Mouse (Mus musculus): ENCODE measurements around the gene Top3b. TPM values are rescaled to one million over a fixed set of nuclear protein-coding genes. Genes with fewer than 3 reads are reported as not detected.
"Not testable (repeated sequence)": the region's sequence is repeated elsewhere in the genome, so short reads cannot be mapped to it uniquely, and the experiment has no call there.

Gene Top3b
- polyA plus RNA-seq, 1 experiment from 2014 or later: 62.9 TPM

GRCm38 (mm10) chr16:16855541-16855940, 15.0 kb upstream of the Top3b start:
- DNase-seq (ENCODE audit: low spot score) (no peak), ATAC-seq (no peak)
- Histone ChIP-seq H3K4me3 (ENCODE audit: low read depth, low read length) (no peak overlapping the region), H3K9me3 (replicated peaks; ENCODE audit: control insufficient read depth, low read length) (no peaks in the 10 kb centered on the region), H3K4me2 (ENCODE audit: low read length) (no peak overlapping the region), H3K27ac (ENCODE audit: low read depth, low read length) (no peak overlapping the region), H3K36me3 (ENCODE audit: control insufficient read depth, insufficient read depth, low read length) (no peaks in the 10 kb centered on the region), H3K4me1 (ENCODE audit: control insufficient read depth, insufficient read depth, low read length) (no peaks in the 10 kb centered on the region), H3K9ac (ENCODE audit: low read length) (no peak overlapping the region), H3K27me3 (replicated peaks; ENCODE audit: control insufficient read depth, insufficient read depth, low read length) (no peaks in the 10 kb centered on the region)
- WGBS: 90% methylated on average over 1 of the region's 1 CpGs

- not testable (repeated sequence) for H3K4me2 ChIP-seq (ENCODE audit: low read length); H3K9me3 ChIP-seq (replicated peaks; ENCODE audit: control insufficient read depth, low read length); H3K4me3 ChIP-seq (ENCODE audit: low read depth, low read length); H3K9ac ChIP-seq (ENCODE audit: low read length); DNase-seq (ENCODE audit: low spot score); H3K27me3 ChIP-seq (replicated peaks; ENCODE audit: control insufficient read depth, insufficient read depth, low read length); H3K36me3 ChIP-seq (ENCODE audit: control insufficient read depth, insufficient read depth, low read length); ATAC-seq; H3K27ac ChIP-seq (ENCODE audit: low read depth, low read length); H3K4me1 ChIP-seq (ENCODE audit: control insufficient read depth, insufficient read depth, low read length)
- 86% methylated on average over 9 of the region's 9 CpGs for WGBS
Observed at GRCm38 (mm10) chr16:16856054-16856453, 14.5 kb upstream of the Top3b start.

- Histone ChIP-seq H3K27ac (ENCODE audit: low read depth, low read length) (no peak overlapping the region), H3K9me3 (replicated peaks; ENCODE audit: control insufficient read depth, low read length) (no peaks in the 10 kb centered on the region), H3K27me3 (replicated peaks; ENCODE audit: control insufficient read depth, insufficient read depth, low read length) (no peaks in the 10 kb centered on the region), H3K4me2 (ENCODE audit: low read length) (no peak overlapping the region), H3K36me3 (ENCODE audit: control insufficient read depth, insufficient read depth, low read length) (no peaks in the 10 kb centered on the region), H3K9ac (ENCODE audit: low read length) (no peak overlapping the region), H3K4me3 (ENCODE audit: low read depth, low read length) (no peak overlapping the region), H3K4me1 (ENCODE audit: control insufficient read depth, insufficient read depth, low read length) (no peaks in the 10 kb centered on the region)
- DNase-seq (ENCODE audit: low spot score) (no peak), ATAC-seq (no peak)
- 78% methylated on average over 13 of the region's 13 CpGs for WGBS
Observed at GRCm38 (mm10) chr16:16856731-16857476, 13.6 kb upstream of the Top3b start.

GRCm38 (mm10) chr16:16862288-16862687, 8.2 kb upstream of the Top3b start:
- 79% methylated on average over 3 of the region's 3 CpGs for WGBS
- H3K9ac ChIP-seq (ENCODE audit: low read length): no peak overlapping the region
- H3K27me3 ChIP-seq (replicated peaks; ENCODE audit: control insufficient read depth, insufficient read depth, low read length): no peaks in the 10 kb centered on the region
- H3K4me3 ChIP-seq (ENCODE audit: low read depth, low read length): no peak overlapping the region
- no peak overlapping the region for H3K4me2 ChIP-seq (ENCODE audit: low read length)
- H3K36me3 ChIP-seq (ENCODE audit: control insufficient read depth, insufficient read depth, low read length): no peaks in the 10 kb centered on the region
- H3K27ac ChIP-seq (ENCODE audit: low read depth, low read length): no peak overlapping the region
- no peaks in the 10 kb centered on the region for H3K9me3 ChIP-seq (replicated peaks; ENCODE audit: control insufficient read depth, low read length)
- no peaks in the 10 kb centered on the region for H3K4me1 ChIP-seq (ENCODE audit: control insufficient read depth, insufficient read depth, low read length)
- DNase-seq (ENCODE audit: low spot score) (no peak), ATAC-seq (no peak)

GRCm38 (mm10) chr16:16863978-16864377, 6.6 kb upstream of the Top3b start, which contains the start of gene Igll1:
Gene Igll1 (minus strand): TSS chr16:16863985.
- WGBS: 82% methylated on average over 2 of the region's 2 CpGs
- Histone ChIP-seq H3K4me3 (ENCODE audit: low read depth, low read length) (no peak within 1 kb of the TSS), H3K4me2 (ENCODE audit: low read length) (no peak within 1 kb of the TSS), H3K4me1 (ENCODE audit: control insufficient read depth, insufficient read depth, low read length) (no peaks in the 10 kb centered on the region), H3K27me3 (replicated peaks; ENCODE audit: control insufficient read depth, insufficient read depth, low read length) (no peaks in the 10 kb centered on the region), H3K9ac (ENCODE audit: low read length) (no peak within 1 kb of the TSS), H3K36me3 (ENCODE audit: control insufficient read depth, insufficient read depth, low read length) (no peaks in the 10 kb centered on the region), H3K9me3 (replicated peaks; ENCODE audit: control insufficient read depth, low read length) (no peaks in the 10 kb centered on the region), H3K27ac (ENCODE audit: low read depth, low read length) (no peak within 1 kb of the TSS)
- DNase-seq (ENCODE audit: low spot score) (no peak), ATAC-seq (no peak)

DNA sequence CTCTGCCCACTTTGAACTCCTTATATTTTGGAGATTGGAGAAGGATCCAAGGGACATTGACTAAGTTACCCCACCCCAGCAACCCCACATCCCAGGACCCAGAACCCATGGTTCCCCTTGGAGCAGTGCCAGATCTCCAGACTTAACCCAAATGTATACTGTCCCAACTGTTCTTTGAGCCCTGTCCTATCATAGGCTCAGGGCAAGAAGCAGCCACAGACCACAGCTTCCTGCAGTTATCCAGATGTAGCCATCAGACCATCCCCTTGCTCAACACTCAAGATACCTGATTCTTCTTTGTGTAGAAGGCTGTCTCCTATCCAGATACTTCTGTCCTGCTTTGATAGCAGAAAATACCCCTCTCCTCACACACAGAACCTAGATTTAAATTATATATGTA, 5.3 kb upstream of the Top3b start:
- Histone ChIP-seq H3K36me3 (ENCODE audit: control insufficient read depth, insufficient read depth, low read length) (no peaks in the 10 kb centered on the region), H3K4me1 (ENCODE audit: control insufficient read depth, insufficient read depth, low read length) (no peaks in the 10 kb centered on the region), H3K4me3 (ENCODE audit: low read depth, low read length) (no peak overlapping the region), H3K4me2 (ENCODE audit: low read length) (no peak overlapping the region), H3K27ac (ENCODE audit: low read depth, low read length) (no peak overlapping the region), H3K9ac (ENCODE audit: low read length) (no peak overlapping the region), H3K9me3 (replicated peaks; ENCODE audit: control insufficient read depth, low read length) (no peaks in the 10 kb centered on the region), H3K27me3 (replicated peaks; ENCODE audit: control insufficient read depth, insufficient read depth, low read length) (no peaks in the 10 kb centered on the region)
- DNase-seq (ENCODE audit: low spot score) (no peak), ATAC-seq (no peak)

DNA sequence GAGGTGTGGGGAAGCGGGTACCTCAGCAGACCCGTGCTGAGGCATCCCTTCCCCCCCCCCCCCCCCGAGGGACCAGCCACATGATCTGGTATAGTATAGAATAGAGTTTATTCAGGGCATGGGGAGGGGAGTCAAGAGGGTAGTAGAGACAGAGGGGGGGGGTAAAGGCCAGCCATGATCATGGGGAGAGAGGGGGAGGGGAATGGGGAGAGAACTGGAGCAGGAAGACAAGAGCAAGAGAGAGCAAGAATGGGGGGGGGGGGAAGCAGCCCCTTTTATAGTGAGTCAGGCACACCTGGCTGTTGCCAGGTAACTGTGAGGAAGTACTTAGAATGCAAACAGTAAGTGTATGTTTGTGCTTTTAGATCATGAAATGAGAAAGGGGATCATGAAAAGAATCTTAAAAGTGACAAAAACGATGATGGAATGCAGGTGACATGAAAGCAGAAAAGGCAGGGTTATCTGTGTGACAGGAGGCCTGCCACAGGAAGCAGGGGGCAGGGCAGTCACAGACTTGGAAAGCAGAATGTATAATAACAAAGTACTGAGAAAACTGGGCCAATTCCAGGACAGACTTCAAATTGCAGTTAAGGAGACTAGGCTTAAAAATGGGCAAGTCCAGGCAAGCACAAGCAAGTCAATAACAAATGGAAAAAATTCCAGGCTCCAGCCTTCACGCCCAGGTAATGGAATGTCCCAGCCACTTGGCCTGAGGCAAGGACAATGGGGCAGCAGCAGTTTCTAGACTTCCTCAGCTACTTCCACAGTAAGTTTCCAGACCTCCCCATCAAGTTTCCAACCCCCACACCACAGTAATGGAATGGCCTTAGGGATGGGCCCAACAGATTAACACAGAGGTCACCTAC, 4.6 kb upstream of the Top3b start:
- Histone ChIP-seq H3K4me3 (ENCODE audit: low read depth, low read length) (no peak overlapping the region), H3K4me1 (ENCODE audit: control insufficient read depth, insufficient read depth, low read length) (no peaks in the 10 kb centered on the region), H3K27me3 (replicated peaks; ENCODE audit: control insufficient read depth, insufficient read depth, low read length) (no peaks in the 10 kb centered on the region), H3K27ac (ENCODE audit: low read depth, low read length) (no peak overlapping the region), H3K4me2 (ENCODE audit: low read length) (no peak overlapping the region), H3K36me3 (ENCODE audit: control insufficient read depth, insufficient read depth, low read length) (no peaks in the 10 kb centered on the region), H3K9me3 (replicated peaks; ENCODE audit: control insufficient read depth, low read length) (no peaks in the 10 kb centered on the region), H3K9ac (ENCODE audit: low read length) (no peak overlapping the region)
- 61% methylated on average over 4 of the region's 5 CpGs for WGBS
- no peak for DNase-seq (ENCODE audit: low spot score)
- ATAC-seq: no peak

DNA sequence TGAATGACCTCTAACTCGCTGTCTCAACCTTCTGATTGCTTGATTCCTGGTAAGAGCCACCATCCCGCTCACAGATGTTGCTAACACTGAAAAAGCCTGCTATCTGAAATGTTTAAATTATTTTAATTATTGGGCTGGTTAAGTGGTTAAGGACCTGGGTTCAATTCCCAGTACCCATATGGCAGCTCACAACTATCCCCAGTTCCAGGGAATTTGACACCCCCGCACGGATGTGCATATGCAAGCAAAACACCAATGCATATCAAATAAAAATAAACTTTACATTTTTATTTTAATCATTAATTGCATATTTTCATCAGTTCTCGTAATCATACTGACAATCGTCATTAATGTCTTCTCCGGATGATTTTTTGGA, 307 bp upstream of the Top3b start:
- H3K4me3 ChIP-seq (ENCODE audit: low read depth, low read length): peak overlapping the region; percentile 71
- peak overlapping the region; percentile 62 for H3K4me2 ChIP-seq (ENCODE audit: low read length)
- H3K27me3 ChIP-seq (replicated peaks; ENCODE audit: control insufficient read depth, insufficient read depth, low read length): no peaks in the 10 kb centered on the region
- H3K9ac ChIP-seq (ENCODE audit: low read length): peak overlapping the region; percentile 74; the same call in 1 of the 2 replicates
- H3K27ac ChIP-seq (ENCODE audit: low read depth, low read length): peak overlapping the region; percentile 92; the same call in 1 of the 2 replicates
- no peaks in the 10 kb centered on the region for H3K9me3 ChIP-seq (replicated peaks; ENCODE audit: control insufficient read depth, low read length)
- H3K4me1 ChIP-seq (ENCODE audit: control insufficient read depth, insufficient read depth, low read length): peaks cover 7% of the 10 kb centered on the region; the same call in 1 of the 2 replicates
- WGBS: 38% methylated on average over 7 of the region's 7 CpGs
- no peaks in the 10 kb centered on the region for H3K36me3 ChIP-seq (ENCODE audit: control insufficient read depth, insufficient read depth, low read length)
- ATAC-seq: peak; percentile 70
- DNase-seq (ENCODE audit: low spot score): no peak

- ATAC-seq: no peak
- Histone ChIP-seq H3K9me3 (replicated peaks; ENCODE audit: control insufficient read depth, low read length) (peaks cover 7% of the 10 kb centered on the region; the same call in 1 of the 2 replicates), H3K27me3 (replicated peaks; ENCODE audit: control insufficient read depth, insufficient read depth, low read length) (no peaks in the 10 kb centered on the region), H3K4me1 (ENCODE audit: control insufficient read depth, insufficient read depth, low read length) (no peaks in the 10 kb centered on the region), H3K4me2 (ENCODE audit: low read length) (no peak overlapping the region), H3K9ac (ENCODE audit: low read length) (no peak overlapping the region), H3K27ac (ENCODE audit: low read depth, low read length) (no peak overlapping the region), H3K36me3 (ENCODE audit: control insufficient read depth, insufficient read depth, low read length) (peaks cover 80% of the 10 kb centered on the region), H3K4me3 (ENCODE audit: low read depth, low read length) (no peak overlapping the region)
- DNase-seq (ENCODE audit: low spot score): no peak
- WGBS: 92% methylated on average over 5 of the region's 5 CpGs
Observed at GRCm38 (mm10) chr16:16879025-16879424, 8.5 kb downstream of the Top3b start.
